Mouse (Mus musculus): ENCODE results near the gene Ckap2l. TPM values are rescaled to one million over a fixed set of nuclear protein-coding genes. Genes with fewer than 3 reads are reported as not detected.

The Ckap2l gene
- 1 to 10 TPM in 1 of 2 experiments, under 1 TPM in 1; 0.89 to 2.7 TPM for total RNA-seq (2023)

GRCm38 (mm10) chr2:129296671-129297588 is at the start of gene Ckap2l:
Gene Ckap2l (minus strand): TSS chr2:129297212.

GRCm38 (mm10) chr2:129309836-129310235 is 12.8 kb upstream of the Ckap2l start, which contains the start of gene Il1a:
Gene Il1a (minus strand): TSS chr2:129309972.

Other genes with a start within 250 kb of the Ckap2l start
- gene Vinac1, start 249.0 kb downstream of the Ckap2l start, total RNA-seq (2023): not detected
- 1 to 10 TPM; 8.4 to 8.6 TPM for gene Ttl, start 231.3 kb downstream of the Ckap2l start, total RNA-seq (2023)
- 10 to 100 TPM; 54.0 to 59.4 TPM for gene Polr1b, start 196.2 kb downstream of the Ckap2l start, total RNA-seq (2023)
- gene Chchd5, start 167.5 kb downstream of the Ckap2l start, total RNA-seq (2023): 10 to 100 TPM; 13.8 to 16.9 TPM
- gene Slc20a1, start 98.4 kb downstream of the Ckap2l start, total RNA-seq (2023): 100 to 1,000 TPM; 254 to 256 TPM
- gene Il1a, start 12.8 kb upstream of the Ckap2l start, total RNA-seq (2023): not detected
- 1 to 10 TPM in 1 of 2 experiments, not detected in 1; 1.3 TPM for gene Il1b, start 73.9 kb upstream of the Ckap2l start, total RNA-seq (2023)
- not detected for gene F830045P16Rik, start 239.4 kb upstream of the Ckap2l start, total RNA-seq (2023)